Mouse (Mus musculus) embryonic stem cell, embryonic (primary cell): ENCODE data around the gene Tecpr2.

Source experiments
- CTCF ChIA-PET, 4 experiments: fragments of 300-600 bp in 2 of 4; fragments of 350-600 bp in 2 of 4; sonication (Branson Sonifier 250); formaldehyde crosslinking; loops; one replicate each; lab custom pipeline; 2022; ENCODE audit warnings: inconsistent platforms in 2 of 4; lab: Charles Lee
- POLR2A ChIA-PET, 4 experiments: fragments of 300-600 bp in 2 of 4; fragments of 350-600 bp in 2 of 4; sonication (Branson Sonifier 250); formaldehyde crosslinking; loops; one replicate each; lab custom pipeline; 2022; ENCODE audit warnings: antibody characterized with exemption in 4 of 4, inconsistent platforms in 1 of 4; lab: Charles Lee

Gene Tecpr2

DNA sequence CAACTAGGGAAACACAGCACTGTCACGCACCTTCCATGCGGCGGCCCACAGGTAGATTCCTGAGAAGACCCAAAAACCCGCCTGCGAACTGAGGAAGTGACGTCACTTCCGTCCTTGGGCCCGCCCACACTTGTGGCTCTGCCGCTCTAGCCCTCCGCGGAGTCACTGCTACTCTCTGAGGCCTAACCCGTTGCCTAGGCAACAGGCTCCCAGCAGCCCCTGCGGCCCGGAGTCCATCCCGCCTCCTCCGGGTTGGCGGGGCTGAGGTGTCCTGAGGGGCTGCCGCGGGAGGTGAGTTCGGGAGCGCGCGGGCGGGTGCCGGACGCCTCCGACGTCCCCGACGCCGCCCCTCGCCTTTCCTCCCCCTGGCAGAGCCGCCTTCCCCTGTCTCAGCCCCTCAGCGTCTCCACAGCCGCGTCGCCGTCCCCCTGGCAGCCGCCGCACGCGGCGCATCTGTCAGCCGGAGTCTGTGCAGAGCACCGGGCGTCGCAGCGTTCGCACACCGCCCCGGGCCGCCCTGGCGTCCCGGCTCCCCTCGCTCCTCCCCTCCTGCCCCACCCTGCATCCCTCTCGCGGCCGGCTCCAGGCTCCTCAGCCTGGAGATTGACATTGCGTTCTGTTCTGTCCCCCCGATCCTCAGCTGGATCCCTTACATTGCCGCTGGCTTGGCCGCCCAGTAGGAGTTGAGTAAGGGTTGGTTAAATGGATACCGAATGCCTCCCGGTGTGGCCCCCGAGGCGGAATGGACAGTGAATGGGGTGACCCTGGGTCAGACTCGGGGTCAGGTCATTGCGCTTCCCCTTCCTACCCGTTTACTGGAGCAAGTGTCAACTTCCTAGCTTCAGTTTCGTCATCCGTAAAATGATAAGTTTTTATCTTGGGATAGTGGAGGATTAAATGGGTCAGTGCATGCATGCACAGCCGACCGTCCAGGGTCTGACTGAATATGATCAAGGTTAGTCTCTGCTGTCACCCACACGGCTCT lies at the start of gene Tecpr2, which contains the start of gene Cinp:
TSS of gene Tecpr2 (plus strand) at position 229 of the 985 bp plus-strand sequence.
TSS of gene Cinp (minus strand) at position 110 of the 985 bp plus-strand sequence.
- ChIA-PET CTCF (interaction anchor here in 2 of 4 experiments (0.6 to 1.0 kb wide), 2 partner anchors 27 to 188 kb away, joined by 3 read pairs; no protein-coding TSS in a partner anchor), POLR2A (interaction anchor here in 3 of 4 experiments (0.6 to 2.4 kb wide), 16 partner anchors 7 to 837 kb away, joined by 3 to 7 read pairs (median 4); partner anchors contain the start of gene Wdr20 (in 1 of the 3))

DNA sequence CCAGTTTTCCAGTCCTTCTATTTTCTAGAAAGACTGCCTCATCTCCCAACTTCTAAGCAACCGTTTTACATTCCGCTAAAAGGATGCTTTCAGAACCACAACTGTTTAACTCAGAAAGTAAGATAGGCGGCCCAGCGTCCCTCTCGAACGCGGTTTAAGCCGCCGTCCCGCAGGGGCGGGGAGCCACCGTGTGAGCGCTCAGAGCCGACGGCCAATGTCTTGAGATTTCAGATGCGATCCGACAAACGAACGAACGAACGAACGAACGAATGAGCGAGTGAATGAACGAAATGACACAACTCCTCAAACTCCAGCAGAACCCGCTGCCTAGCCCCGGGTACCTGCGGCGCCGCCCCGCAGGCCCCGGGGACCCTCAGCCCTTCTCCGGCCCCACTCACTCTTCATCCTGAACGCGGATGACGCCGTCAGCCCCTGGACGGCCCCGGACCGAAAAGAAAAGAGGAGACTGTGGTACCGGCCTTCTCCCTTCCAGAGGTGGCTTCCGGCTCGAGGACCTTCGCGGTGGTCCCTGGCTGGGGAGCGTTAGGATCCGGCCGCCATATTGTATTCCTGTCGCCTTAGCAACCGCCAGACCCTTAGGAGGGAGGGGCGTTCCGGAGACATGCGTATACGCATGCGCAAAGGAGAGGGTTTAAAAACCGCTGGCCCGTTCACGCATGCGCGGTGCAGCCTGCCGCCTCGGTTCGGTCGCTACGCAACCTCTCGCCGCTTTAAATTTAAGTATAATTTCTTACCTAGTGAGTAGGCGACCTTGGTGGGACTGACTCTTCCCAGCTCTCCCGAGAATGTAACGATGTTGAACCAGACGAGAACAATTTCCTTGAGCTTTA lies 48.5 kb upstream of the Tecpr2 start, which contains the start of gene Mok:
TSS of gene Mok (minus strand) at position 592 of the 851 bp plus-strand sequence.
- ChIA-PET CTCF (no interaction called here), POLR2A (interaction anchor here in 2 of 4 experiments (1.1 to 7.0 kb wide), 5 partner anchors 43 to 422 kb away, joined by 3 to 63 read pairs (median 22); partner anchors contain the start of gene Hsp90aa1 (in 1 of the 2))

DNA sequence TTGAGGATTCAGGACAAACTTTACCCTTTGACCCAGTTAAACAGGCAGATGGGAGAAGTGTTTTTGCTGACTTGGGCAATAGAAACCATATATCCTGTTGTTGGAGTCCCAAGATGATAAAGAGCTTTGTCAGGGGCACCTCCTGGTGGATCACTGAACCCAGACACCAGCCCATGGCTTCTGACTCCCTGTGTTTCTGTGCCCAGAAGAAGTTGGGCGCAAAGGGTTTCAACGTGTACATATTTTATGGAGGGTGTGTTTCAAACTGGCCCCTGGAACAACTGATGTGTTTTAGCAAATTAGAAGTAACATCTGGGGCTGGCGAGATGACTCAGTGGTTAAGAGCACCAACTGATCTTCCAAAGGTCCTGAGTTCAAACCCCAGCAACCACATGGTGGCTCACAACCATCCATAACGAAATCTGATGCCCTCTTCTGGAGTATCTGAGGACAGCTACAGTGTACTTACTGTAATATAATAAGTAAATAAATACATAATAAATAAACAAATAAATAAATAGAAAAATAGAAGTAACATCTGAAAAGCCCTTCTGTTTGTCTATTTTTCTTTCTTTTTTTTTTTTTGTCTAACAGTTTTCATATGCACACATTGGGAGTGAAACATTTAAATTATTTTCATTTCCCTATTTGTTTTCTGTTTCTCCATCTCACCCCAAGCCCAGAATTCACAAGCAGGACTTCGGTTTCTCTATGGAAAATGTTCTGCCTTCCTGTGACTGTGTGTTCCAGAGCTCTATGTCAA lies 47.2 kb upstream of the Tecpr2 start:
- CTCF ChIA-PET = interaction anchor here (0.6 to 2.0 kb wide), 5 partner anchors 17 to 138 kb away, joined by 3 to 10 read pairs (median 3); no protein-coding TSS in a partner anchor
- POLR2A ChIA-PET = interaction anchor here (0.5 to 7.0 kb wide), 15 partner anchors 11 to 423 kb away, joined by 3 to 63 read pairs (median 3); partner anchors contain the start of genes Hsp90aa1 (in 2 of the 4), Rcor1 (in 2 of the 4) and Wdr20 (in 1 of the 4)

DNA sequence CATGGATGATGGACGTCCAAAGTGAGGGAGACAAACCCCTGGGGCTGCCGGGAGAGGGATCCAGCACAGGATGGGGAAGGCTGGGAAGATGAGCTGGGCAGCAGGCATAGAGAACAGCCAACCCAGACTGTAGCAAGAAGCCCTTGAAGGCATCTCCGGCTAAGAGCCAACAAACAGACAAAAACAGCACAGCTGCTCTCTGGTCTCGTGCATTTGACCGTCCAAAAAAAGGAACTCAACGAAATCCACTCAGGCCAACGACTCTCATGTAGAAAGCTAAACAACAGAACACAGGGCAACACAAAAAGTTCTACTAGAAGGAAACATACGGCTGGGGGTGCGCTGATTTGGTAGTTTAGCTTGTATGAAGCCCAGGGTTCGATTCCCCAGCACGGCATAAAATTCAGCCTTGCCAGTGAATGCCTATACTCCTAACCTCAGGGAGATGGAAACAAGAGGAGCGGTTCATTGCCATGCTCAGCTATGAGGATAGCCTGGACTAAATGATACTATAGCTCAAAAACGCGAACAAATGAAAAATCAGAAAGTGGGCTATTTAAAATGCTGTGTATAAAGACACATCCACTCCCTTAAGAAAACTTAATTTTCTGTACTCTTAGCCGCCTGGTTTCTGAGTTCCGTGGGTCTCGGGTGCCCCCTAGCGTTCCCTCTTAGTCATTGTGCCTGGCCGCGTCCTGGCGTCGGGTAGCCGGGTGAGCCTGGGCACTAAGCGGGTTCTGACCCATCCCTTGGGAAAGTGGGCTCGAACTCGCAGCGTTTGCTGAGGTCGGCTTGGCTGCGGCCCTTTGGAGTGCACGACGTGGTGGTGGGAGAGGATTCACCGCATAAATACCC lies 45.6 kb upstream of the Tecpr2 start:
- CTCF ChIA-PET = interaction anchor here (0.7 to 2.8 kb wide), 12 partner anchors 16 to 427 kb away, joined by 3 to 13 read pairs (median 4); partner anchors contain the start of gene Hsp90aa1 (in 1 of the 4)
- POLR2A ChIA-PET = interaction anchor here in 3 of 4 experiments (0.5 to 7.0 kb wide), 34 partner anchors 9 to 427 kb away, joined by 3 to 63 read pairs (median 4); partner anchors contain the start of genes Hsp90aa1 (in 3 of the 3), Rcor1 (in 2 of the 3) and Wdr20 (in 1 of the 3)

DNA sequence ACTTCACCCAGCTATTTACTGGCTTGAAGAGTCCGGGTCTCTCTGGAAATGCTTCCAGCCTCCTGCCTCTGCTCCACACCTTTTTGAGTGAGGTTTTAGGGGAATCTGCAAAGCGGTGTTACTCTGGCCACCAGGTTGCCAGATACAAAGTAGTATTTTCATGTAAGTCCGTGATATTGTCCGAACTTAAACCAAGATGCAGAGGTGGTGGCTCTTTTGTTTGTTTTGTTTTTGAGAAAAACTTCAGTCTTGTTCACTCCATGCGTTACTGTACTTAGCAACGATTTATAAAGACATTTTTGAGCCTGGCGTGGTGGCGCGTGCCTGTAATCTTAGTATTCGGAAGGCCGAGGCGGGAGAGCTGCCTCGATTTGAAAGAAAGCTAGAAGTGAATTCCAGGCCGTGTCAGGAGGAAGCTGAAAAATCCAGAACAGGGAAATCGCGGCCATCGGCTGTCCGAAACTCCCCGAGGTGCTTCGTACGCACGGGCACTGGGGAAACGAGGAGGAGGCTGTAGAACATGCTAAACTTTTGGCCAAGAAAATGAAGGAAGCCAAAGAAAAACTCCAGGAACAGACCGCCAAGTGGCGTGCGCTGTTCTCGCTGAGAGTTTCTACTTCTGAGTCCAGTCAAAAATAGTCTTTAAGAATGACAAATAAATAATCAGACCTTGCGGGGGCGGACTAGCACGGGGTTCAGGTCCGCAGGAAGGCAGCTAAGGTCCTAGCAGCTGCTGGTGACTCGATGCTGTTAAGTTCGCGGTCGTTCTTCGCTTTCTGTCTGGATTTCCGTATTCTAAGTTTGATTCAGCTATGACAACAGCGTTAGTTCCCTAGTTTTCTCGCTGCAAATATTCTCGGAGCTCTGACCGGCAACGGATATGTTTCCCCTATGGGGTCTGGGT lies 44.6 kb upstream of the Tecpr2 start:
- ChIA-PET CTCF (interaction anchor here in 2 of 4 experiments (1.1 to 2.8 kb wide), 6 partner anchors 59 to 428 kb away, joined by 3 to 13 read pairs (median 10); partner anchors contain the start of gene Hsp90aa1 (in 1 of the 2)), POLR2A (interaction anchor here (0.6 to 7.0 kb wide), 53 partner anchors 7 to 428 kb away, joined by 3 to 63 read pairs (median 4); partner anchors contain the start of genes Hsp90aa1 (in 3 of the 4), Cinp (in 1 of the 4), Rcor1 (in 1 of the 4) and Wdr20 (in 1 of the 4))

DNA sequence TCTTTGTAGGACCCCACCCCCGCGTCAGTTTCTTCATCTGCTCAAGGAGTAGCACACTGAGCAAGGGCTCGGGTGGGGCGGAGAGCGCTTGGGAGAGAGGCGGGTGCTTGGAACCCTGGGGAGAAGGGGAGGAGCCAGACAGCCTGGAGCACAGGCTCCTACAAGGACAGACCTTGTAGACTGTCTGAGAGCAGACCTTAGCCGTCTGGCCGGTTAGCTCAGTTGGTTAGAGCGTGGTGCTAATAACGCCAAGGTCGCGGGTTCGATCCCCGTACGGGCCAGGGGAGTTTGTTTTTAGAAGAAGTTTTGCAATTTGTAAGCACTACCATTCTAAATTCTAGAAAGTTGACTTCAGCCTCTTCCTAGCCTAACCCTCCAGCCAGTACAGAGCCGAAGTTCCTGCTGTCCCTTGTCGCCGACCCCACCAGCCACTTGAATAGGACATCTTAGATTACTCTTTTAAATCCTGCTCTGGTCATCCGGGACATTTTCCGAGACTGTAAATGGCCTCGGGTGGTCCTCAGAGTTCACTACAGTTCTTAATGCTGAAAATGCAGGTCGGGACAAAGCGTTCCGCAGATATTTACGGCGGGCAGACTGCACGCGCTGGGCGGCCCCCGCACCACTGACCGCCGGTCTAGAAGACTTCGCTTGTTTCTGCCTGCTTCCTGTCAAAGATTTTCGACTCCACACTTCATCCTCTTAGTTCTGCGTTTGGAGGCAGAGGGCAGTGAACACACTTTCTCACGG lies 43.8 kb upstream of the Tecpr2 start:
- ChIA-PET CTCF (interaction anchor here in 2 of 4 experiments (1.1 to 2.8 kb wide), 6 partner anchors 60 to 429 kb away, joined by 3 to 13 read pairs (median 10); partner anchors contain the start of gene Hsp90aa1 (in 1 of the 2)), POLR2A (interaction anchor here (0.6 to 7.0 kb wide), 50 partner anchors 8 to 429 kb away, joined by 3 to 63 read pairs (median 4); partner anchors contain the start of genes Hsp90aa1 (in 3 of the 4), Cinp (in 1 of the 4), Rcor1 (in 1 of the 4) and Wdr20 (in 1 of the 4))

DNA sequence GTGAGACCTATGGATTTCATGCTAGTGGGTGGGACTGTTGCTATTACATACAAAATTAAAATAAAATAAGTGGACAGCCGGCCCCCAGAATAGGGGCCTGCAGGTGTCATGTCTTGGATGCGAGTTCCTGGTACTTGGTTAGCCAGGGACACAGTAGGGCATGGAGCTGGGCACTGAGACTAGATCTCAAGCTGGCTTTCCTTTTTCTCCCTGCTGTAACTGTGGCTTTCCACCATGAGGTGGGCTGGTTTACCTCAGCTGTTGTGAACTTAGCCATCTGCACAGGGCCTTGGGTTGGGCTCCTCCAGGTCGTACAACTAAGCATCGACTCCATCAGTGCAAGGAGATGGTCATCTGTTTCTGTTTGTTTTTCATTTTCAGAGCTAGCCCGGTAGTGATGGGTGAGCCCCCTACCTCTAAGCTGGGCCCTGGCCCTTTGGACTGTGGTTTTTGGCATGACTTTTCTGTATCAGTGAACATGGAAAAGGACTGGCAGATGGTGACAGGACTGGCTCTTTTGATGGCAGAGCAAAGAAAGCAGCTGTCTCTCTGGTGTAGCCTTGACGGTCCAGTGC lies 42.8 kb upstream of the Tecpr2 start:
- ChIA-PET POLR2A (interaction anchor here in 3 of 4 experiments (0.6 to 7.0 kb wide), 30 partner anchors 8 to 870 kb away, joined by 3 to 63 read pairs (median 4); partner anchors contain the start of gene Hsp90aa1 (in 3 of the 3)), CTCF (interaction anchor here in 2 of 4 experiments (0.5 kb wide), 2 partner anchors 13 to 42 kb away, joined by 3 to 7 read pairs; no protein-coding TSS in a partner anchor)

DNA sequence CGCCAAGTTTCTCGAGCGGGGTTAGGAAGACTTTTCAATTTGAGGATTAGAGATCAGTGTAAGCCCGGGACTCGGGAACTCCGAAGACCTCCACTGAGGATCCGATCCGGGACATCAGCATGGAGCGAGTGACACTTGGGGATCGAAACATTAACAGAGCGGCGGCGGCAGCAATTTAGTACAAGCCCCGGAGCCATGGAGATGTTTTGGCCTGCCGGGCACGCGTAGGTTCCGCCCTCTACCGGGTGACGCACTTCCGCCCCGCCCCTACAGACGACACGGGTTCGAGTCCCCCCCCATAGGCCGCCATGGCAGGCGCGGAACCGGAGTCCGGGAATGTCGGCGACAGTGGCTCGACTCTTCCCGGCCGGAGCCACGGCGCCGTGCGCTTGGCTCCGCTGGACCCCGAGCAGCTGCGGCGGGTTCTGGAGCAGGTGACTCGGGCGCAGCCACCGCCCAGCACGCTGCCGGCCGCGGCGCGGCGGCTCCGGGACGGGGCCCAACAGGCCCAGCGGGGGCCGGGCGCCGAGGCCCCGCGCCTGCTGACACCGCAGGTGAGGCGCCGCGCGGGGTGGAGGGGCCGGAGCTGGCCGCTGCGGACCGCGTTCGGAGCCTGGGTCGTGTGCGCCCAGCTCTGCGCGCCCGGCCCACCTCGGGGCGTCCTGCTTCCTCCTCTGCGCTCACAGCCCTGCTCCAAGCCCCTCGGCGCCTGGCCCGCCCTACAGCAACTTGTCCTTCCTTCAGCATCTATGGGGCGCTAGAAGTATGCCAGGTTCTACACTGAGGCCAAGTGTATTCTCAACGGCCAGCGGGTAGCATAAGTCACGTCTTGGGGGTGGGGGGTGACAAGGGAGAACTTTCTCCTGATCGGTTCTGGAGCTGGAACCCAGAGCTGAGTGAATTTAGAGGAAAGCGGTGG lies 38.8 kb upstream of the Tecpr2 start, which contains the start of gene Zfp839:
TSS of gene Zfp839 (plus strand) at position 244 of the 919 bp plus-strand sequence.
- ChIA-PET CTCF (interaction anchor here in 3 of 4 experiments (1.0 to 2.0 kb wide), 5 partner anchors 12 to 176 kb away, joined by 3 to 7 read pairs (median 3); no protein-coding TSS in a partner anchor), POLR2A (interaction anchor here (0.8 to 6.4 kb wide), 30 partner anchors 9 to 433 kb away, joined by 3 to 41 read pairs (median 3); partner anchors contain the start of gene Hsp90aa1 (in 1 of the 4))

DNA sequence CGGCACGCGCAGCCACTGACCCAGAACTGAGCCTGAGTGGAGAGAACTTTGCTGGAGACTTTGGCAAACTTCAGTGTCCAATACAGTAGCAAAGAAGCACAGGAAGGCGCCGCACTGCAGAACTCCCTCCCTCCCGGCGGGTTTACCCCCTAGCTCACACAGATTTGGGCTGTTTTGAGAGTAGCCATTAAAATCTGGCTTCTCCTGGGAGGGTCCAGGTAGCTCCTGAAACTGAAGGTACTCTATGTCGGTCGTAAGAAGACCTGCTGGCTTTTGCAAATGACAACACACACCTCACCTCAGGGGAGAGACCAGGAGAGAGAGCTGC lies 38.2 kb upstream of the Tecpr2 start:
- ChIA-PET POLR2A (interaction anchor here (0.8 to 6.4 kb wide), 32 partner anchors 8 to 434 kb away, joined by 3 to 41 read pairs (median 3); partner anchors contain the start of gene Hsp90aa1 (in 1 of the 4)), CTCF (interaction anchor here in 3 of 4 experiments (0.6 to 2.0 kb wide), 6 partner anchors 11 to 177 kb away, joined by 3 to 7 read pairs (median 3); no protein-coding TSS in a partner anchor)

DNA sequence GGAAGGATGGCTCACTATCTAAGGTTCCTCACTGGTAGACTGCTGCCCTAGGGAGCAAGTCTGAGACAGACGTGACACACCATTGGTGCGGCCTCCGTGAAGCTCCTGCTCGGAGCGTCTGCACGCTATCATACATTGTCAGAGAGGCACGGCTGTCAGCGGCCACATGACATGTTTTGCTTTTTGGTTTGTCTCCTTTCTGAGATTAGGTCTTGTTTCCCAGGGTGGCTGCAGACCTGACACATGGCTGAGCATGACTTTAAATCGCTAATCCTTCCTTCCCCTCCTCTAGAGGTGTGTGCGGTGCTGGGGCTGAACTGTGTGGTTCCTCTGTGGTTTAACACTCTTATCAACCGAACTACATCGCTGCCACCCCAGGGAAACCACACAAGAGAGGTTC lies 37.6 kb upstream of the Tecpr2 start:
- CTCF ChIA-PET = interaction anchor here in 3 of 4 experiments (0.6 to 2.0 kb wide), 6 partner anchors 11 to 177 kb away, joined by 3 to 7 read pairs (median 3); no protein-coding TSS in a partner anchor

DNA sequence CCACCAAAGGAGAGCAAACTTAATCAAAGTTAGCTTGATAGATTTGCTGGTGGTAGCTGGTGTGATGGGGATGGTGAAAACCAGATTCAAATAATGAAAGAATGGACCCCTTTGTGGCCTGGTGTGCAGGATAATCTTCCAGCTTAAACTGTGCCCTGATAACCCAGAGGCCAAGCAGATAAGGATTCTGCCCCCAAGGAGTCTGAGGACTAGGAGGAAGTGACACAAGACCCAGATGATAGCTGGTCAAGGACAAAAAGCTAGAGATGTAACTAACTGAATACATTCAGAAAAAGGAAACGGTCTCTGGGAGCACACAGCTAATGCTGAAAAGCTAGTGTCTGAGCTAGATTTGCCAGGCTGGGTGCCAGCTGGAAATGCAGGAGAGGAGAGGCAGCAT lies 37.1 kb upstream of the Tecpr2 start:
- POLR2A ChIA-PET = interaction anchor here in 2 of 4 experiments (0.9 to 6.4 kb wide), 16 partner anchors 9 to 250 kb away, joined by 3 to 41 read pairs (median 5); partner anchors contain the start of genes Hsp90aa1 (in 1 of the 2) and Wdr20 (in 1 of the 2)
- CTCF ChIA-PET = interaction anchor here in 2 of 4 experiments (0.7 to 2.0 kb wide), 3 partner anchors 11 to 178 kb away, joined by 3 to 4 read pairs (median 3); no protein-coding TSS in a partner anchor

More for the DNA sequence above, 37.6 kb upstream of the Tecpr2 start:
- POLR2A ChIA-PET = interaction anchor here (0.8 to 6.4 kb wide), 30 partner anchors 9 to 434 kb away, joined by 3 to 41 read pairs (median 4); partner anchors contain the start of genes Hsp90aa1 (in 1 of the 4) and Wdr20 (in 1 of the 4)
